Mouse (Mus musculus) lung, postnatal 10 days (tissue): ENCODE data around the gene Mad1l1.
"Not testable (repeated sequence)": the region's sequence is repeated elsewhere in the genome, so short reads cannot be mapped to it uniquely, and the experiment has no call there.

ENCODE experiments used
- DNase-seq: peaks from one replicate; pipeline ENCODE4 v3.0.0; 2021

Mad1l1 gene

GRCm38 (mm10) chr5:140321042-140321755, at the start of gene Mad1l1, which contains the start of gene Nudt1:
Mad1l1 (minus strand) TSS chr5:140321552.
Nudt1 (plus strand) TSS chr5:140321656.
- peak; percentile 96 for DNase-seq

- DNase-seq, result peak; percentile 59
Measured at GRCm38 (mm10) chr5:140370446-140371254, 49.3 kb upstream of the Mad1l1 start.

GRCm38 (mm10) chr5:140369466-140369865, 48.1 kb upstream of the Mad1l1 start:
- DNase-seq, result no peak

GRCm38 (mm10) chr5:140368926-140369325, 47.6 kb upstream of the Mad1l1 start:
- DNase-seq, result no peak

GRCm38 (mm10) chr5:140368126-140368525, 46.8 kb upstream of the Mad1l1 start:
- not testable (repeated sequence) for DNase-seq

GRCm38 (mm10) chr5:140364415-140364814, 43.1 kb upstream of the Mad1l1 start:
- no peak for DNase-seq

GRCm38 (mm10) chr5:140359930-140360674, 38.8 kb upstream of the Mad1l1 start:
- DNase-seq, result no peak

- DNase-seq, result no peak
Measured at GRCm38 (mm10) chr5:140357466-140357865, 36.1 kb upstream of the Mad1l1 start.

- DNase-seq, result no peak
Measured at GRCm38 (mm10) chr5:140355934-140356333, 34.6 kb upstream of the Mad1l1 start.

- DNase-seq, result no peak
Measured at GRCm38 (mm10) chr5:140352352-140352751, 31.0 kb upstream of the Mad1l1 start.

GRCm38 (mm10) chr5:140350731-140351497, 29.6 kb upstream of the Mad1l1 start:
- no peak for DNase-seq

- DNase-seq, result no peak
Measured at GRCm38 (mm10) chr5:140349882-140350281, 28.5 kb upstream of the Mad1l1 start.

GRCm38 (mm10) chr5:140346050-140346449, 24.7 kb upstream of the Mad1l1 start:
- DNase-seq, result no peak

- DNase-seq, result no peak
Measured at GRCm38 (mm10) chr5:140345244-140345643, 23.9 kb upstream of the Mad1l1 start.

- DNase-seq, result no peak
Measured at GRCm38 (mm10) chr5:140342880-140343279, 21.5 kb upstream of the Mad1l1 start.

GRCm38 (mm10) chr5:140339836-140340235, 18.5 kb upstream of the Mad1l1 start:
- peak; percentile 20 for DNase-seq

- no peak for DNase-seq
Measured at GRCm38 (mm10) chr5:140338779-140339178, 17.4 kb upstream of the Mad1l1 start.

- peak; percentile 59 for DNase-seq
Measured at GRCm38 (mm10) chr5:140336680-140337079, 15.3 kb upstream of the Mad1l1 start.

- peak; percentile 30 for DNase-seq
Measured at GRCm38 (mm10) chr5:140333631-140334030, 12.3 kb upstream of the Mad1l1 start.

- no peak for DNase-seq
Measured at GRCm38 (mm10) chr5:140332519-140332918, 11.2 kb upstream of the Mad1l1 start.

GRCm38 (mm10) chr5:140331615-140332512, 10.5 kb upstream of the Mad1l1 start, which contains the start of gene Mrm2:
Mrm2 (minus strand) TSS chr5:140331898.
- peak; percentile 91 for DNase-seq
